Mouse (Mus musculus): ENCODE measurements around the gene Mei4. TPM values are rescaled to one million over a fixed set of nuclear protein-coding genes. Genes with fewer than 3 reads are reported as not detected.

The Mei4 gene
- total RNA-seq (2014; rRNA removed) = 0.72 and 0.99 TPM in 2 replicates
- polyA plus RNA-seq (2015; fragmentation: Nextera tagmentation; extraction: Ambion mirVana) = 1.6 TPM in 2 replicates

GRCm38 (mm10) chr9:81863181-81863887 lies at the start of gene Mei4:
Gene Mei4, plus strand, starts transcription at chr9:81863670.
- Histone ChIP-seq H3K9ac (replicated peaks; ENCODE audit: low read length) (peak within 1 kb of the TSS; percentile 51), H3K4me3 (ENCODE audit: low read length) (peak within 1 kb of the TSS; percentile 53), H3K9me3 (ENCODE audit: low read length) (no peaks in the 10 kb centered on the region), H3K27ac (no peak within 1 kb of the TSS), H3K36me3 (ENCODE audit: insufficient read depth, low read length) (no peaks in the 10 kb centered on the region), H3K4me2 (ENCODE audit: low read depth, low read length) (peak within 1 kb of the TSS; percentile 62), H3K4me1 (ENCODE audit: insufficient read depth, low read length) (no peaks in the 10 kb centered on the region), H3K27me3 (ENCODE audit: insufficient read depth, low read length) (no peaks in the 10 kb centered on the region)
- WGBS = 1% methylated on average over 32 of the region's 32 CpGs
- ATAC-seq (peak; percentile 99), DNase-seq (ENCODE audit: low spot score) (peak; percentile 91)
- peak; percentile 76 for TF ChIP-seq CTCF (IDR thresholded peaks at IDR 0.05; ENCODE audit: low read depth)

DNA sequence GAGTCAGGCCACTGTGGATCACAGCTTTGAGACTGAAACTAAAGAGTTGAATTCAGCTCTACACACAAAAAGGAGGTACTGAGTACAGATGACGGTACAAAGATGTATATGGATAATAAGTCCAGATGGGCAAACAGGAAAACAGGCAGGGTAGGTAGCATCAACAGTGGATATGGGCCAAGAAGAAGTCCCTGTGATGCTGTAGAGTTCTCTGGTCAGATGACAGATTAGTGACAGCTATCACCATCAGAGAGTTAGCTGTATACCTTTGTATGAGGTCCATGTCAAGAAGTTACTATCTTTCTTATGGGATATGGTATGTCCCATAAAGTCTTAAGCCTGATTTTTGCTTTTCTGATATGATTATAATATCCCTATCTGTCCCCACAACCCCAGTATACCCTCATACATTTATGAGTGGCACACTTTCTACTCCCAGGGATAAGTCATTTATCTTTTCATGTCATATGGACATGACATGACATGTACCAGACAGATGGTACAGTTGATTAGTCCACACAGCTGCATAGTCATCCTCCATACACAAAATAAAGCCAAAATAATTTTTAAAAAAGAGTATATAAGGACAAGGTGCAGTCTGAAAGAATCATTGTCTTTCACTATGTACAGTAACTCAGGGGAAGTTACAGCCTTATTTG lies 43.6 kb upstream of the Mei4 start:
- Histone ChIP-seq H3K27me3 (ENCODE audit: insufficient read depth, low read length) (no peaks in the 10 kb centered on the region), H3K4me2 (ENCODE audit: low read depth, low read length) (no peak overlapping the region), H3K9me3 (ENCODE audit: low read length) (no peaks in the 10 kb centered on the region), H3K4me1 (ENCODE audit: insufficient read depth, low read length) (no peaks in the 10 kb centered on the region), H3K27ac (no peak overlapping the region), H3K36me3 (ENCODE audit: insufficient read depth, low read length) (no peaks in the 10 kb centered on the region), H3K9ac (replicated peaks; ENCODE audit: low read length) (no peak overlapping the region), H3K4me3 (ENCODE audit: low read length) (no peak overlapping the region)
- 89% methylated on average over 1 of the region's 1 CpGs for WGBS
- ATAC-seq = no peak
- TF ChIP-seq CTCF (IDR thresholded peaks at IDR 0.05; ENCODE audit: low read depth) = no peak
- no peak for DNase-seq (ENCODE audit: low spot score)

GRCm38 (mm10) chr9:81827560-81827959 lies 35.9 kb upstream of the Mei4 start:
- H3K36me3 ChIP-seq (ENCODE audit: insufficient read depth, low read length) = no peaks in the 10 kb centered on the region
- H3K9ac ChIP-seq (replicated peaks; ENCODE audit: low read length) = no peak overlapping the region
- DNase-seq (ENCODE audit: low spot score) (no peak), ATAC-seq (no peak)
- H3K27ac ChIP-seq = no peak overlapping the region
- H3K4me2 ChIP-seq (ENCODE audit: low read depth, low read length) = no peak overlapping the region
- TF ChIP-seq CTCF (IDR thresholded peaks at IDR 0.05; ENCODE audit: low read depth) = no peak
- WGBS = 89% methylated on average over 2 of the region's 2 CpGs
- no peak overlapping the region for H3K4me3 ChIP-seq (ENCODE audit: low read length)
- no peaks in the 10 kb centered on the region for H3K4me1 ChIP-seq (ENCODE audit: insufficient read depth, low read length)
- no peaks in the 10 kb centered on the region for H3K9me3 ChIP-seq (ENCODE audit: low read length)
- H3K27me3 ChIP-seq (ENCODE audit: insufficient read depth, low read length) = no peaks in the 10 kb centered on the region

DNA sequence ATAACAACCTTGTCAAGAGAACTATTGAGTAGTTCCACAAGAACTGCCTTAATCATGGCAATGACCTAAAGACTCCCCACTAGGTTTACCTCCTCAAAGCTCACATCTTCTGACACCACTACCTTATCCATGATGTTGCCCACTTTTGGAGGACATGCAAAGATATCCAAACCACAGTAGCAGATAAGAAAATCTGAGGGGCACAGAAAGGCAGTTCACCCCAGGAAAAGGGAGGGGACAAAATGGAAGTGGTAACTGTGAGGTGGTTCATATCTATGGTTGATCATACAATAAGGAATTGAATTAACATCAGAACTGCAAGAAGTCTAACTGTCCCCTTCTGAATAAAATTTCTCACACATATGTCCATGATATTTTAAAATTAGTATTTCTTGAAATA lies 29.4 kb upstream of the Mei4 start:
- Histone ChIP-seq H3K9ac (replicated peaks; ENCODE audit: low read length) (no peak overlapping the region), H3K4me3 (ENCODE audit: low read length) (no peak overlapping the region), H3K4me2 (ENCODE audit: low read depth, low read length) (no peak overlapping the region), H3K9me3 (ENCODE audit: low read length) (no peaks in the 10 kb centered on the region), H3K36me3 (ENCODE audit: insufficient read depth, low read length) (no peaks in the 10 kb centered on the region), H3K4me1 (ENCODE audit: insufficient read depth, low read length) (no peaks in the 10 kb centered on the region), H3K27ac (no peak overlapping the region), H3K27me3 (ENCODE audit: insufficient read depth, low read length) (no peaks in the 10 kb centered on the region)
- TF ChIP-seq CTCF (IDR thresholded peaks at IDR 0.05; ENCODE audit: low read depth) = no peak
- DNase-seq (ENCODE audit: low spot score) (no peak), ATAC-seq (no peak)

DNA sequence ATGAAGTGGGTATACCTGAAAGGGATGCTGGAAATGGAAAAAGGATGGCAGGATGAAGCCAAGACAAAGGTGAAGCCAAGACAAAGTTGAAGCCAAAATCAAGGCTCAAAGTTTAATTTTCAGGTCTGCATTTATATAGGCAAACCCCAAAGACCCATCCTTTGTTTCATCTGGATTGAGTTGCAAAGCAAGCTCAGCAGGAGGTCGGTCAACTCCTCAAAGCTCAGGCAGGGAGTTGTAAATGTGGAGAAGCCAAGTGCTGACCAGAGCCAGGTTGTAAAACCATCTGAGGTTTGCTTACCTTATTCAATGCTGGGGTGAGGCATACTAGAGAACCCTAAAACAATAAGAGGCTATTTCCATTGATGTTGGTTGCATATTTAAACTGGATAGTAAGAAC lies 4.6 kb upstream of the Mei4 start:
- H3K4me1 ChIP-seq (ENCODE audit: insufficient read depth, low read length) = no peaks in the 10 kb centered on the region
- H3K4me2 ChIP-seq (ENCODE audit: low read depth, low read length) = no peak overlapping the region
- no peak overlapping the region for H3K9ac ChIP-seq (replicated peaks; ENCODE audit: low read length)
- no peak overlapping the region for H3K27ac ChIP-seq
- H3K27me3 ChIP-seq (ENCODE audit: insufficient read depth, low read length) = no peaks in the 10 kb centered on the region
- no peaks in the 10 kb centered on the region for H3K9me3 ChIP-seq (ENCODE audit: low read length)
- H3K36me3 ChIP-seq (ENCODE audit: insufficient read depth, low read length) = no peaks in the 10 kb centered on the region
- no peak for ATAC-seq
- 18% methylated on average over 1 of the region's 1 CpGs for WGBS
- no peak for DNase-seq (ENCODE audit: low spot score)
- H3K4me3 ChIP-seq (ENCODE audit: low read length) = no peak overlapping the region
- TF ChIP-seq CTCF (IDR thresholded peaks at IDR 0.05; ENCODE audit: low read depth) = no peak

DNA sequence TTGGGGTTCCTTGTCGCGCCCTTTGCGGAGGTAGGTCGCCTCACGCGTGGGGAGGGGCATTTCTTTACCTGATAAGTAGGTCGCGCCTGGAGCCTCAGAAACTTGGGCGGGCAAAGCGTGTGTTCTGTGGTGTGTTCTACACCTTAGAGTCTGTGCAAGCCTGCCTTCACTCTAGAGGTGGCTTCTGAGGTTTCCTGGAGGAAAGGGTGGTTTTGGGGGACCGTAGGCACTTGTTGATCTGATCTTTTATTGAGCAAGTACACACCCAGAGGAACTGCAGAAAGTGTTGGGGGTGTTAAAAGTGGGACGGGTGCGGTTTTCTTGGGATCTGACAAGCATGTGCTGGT lies 391 bp downstream of the Mei4 start:
- ATAC-seq (no peak), DNase-seq (ENCODE audit: low spot score) (peak; percentile 7)
- Histone ChIP-seq H3K27me3 (ENCODE audit: insufficient read depth, low read length) (no peaks in the 10 kb centered on the region), H3K4me1 (ENCODE audit: insufficient read depth, low read length) (no peaks in the 10 kb centered on the region), H3K9me3 (ENCODE audit: low read length) (no peaks in the 10 kb centered on the region), H3K9ac (replicated peaks; ENCODE audit: low read length) (peak overlapping the region; percentile 51), H3K4me2 (ENCODE audit: low read depth, low read length) (peak overlapping the region; percentile 62), H3K4me3 (ENCODE audit: low read length) (peak overlapping the region; percentile 53), H3K27ac (no peak overlapping the region), H3K36me3 (ENCODE audit: insufficient read depth, low read length) (no peaks in the 10 kb centered on the region)
- no peak for TF ChIP-seq CTCF (IDR thresholded peaks at IDR 0.05; ENCODE audit: low read depth)
- WGBS = 25% methylated on average over 13 of the region's 13 CpGs

DNA sequence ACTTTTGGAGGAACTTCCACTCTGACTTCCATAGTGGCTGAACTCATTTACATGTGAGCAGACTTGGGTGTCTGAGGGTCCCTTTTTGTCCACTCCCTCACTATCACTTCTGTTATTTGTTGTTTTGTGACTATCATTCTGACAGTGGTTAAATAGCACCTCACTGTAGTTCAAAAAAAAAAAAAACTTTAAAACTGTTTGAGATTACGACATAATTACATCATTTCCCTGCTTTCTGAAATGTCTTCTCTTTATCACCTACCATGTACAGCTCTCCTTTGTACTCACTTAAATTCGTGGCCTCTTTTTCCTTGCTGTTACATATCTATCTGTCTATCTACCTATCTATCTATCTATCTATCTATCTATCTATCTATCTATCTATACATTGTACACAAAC lies 2.6 kb downstream of the Mei4 start:
- Histone ChIP-seq H3K4me3 (ENCODE audit: low read length) (no peak overlapping the region), H3K9ac (replicated peaks; ENCODE audit: low read length) (no peak overlapping the region), H3K27me3 (ENCODE audit: insufficient read depth, low read length) (no peaks in the 10 kb centered on the region), H3K9me3 (ENCODE audit: low read length) (no peaks in the 10 kb centered on the region), H3K27ac (no peak overlapping the region), H3K4me2 (ENCODE audit: low read depth, low read length) (no peak overlapping the region), H3K36me3 (ENCODE audit: insufficient read depth, low read length) (no peaks in the 10 kb centered on the region), H3K4me1 (ENCODE audit: insufficient read depth, low read length) (no peaks in the 10 kb centered on the region)
- WGBS = 83% methylated on average over 2 of the region's 2 CpGs
- no peak for ATAC-seq
- TF ChIP-seq CTCF (IDR thresholded peaks at IDR 0.05; ENCODE audit: low read depth) = no peak
- no peak for DNase-seq (ENCODE audit: low spot score)
